Mouse (Mus musculus) CD4-positive helper T cell, adult 2 months (primary cell): Measurements from ENCODE around the gene Gm15013.
"Not testable (repeated sequence)": the region's sequence is repeated elsewhere in the genome, so short reads cannot be mapped to it uniquely, and the experiment has no call there.

ENCODE experiments used
- DNase-seq: peaks from one replicate; pipeline ENCODE4 v3.0.0-alpha.2; 2012; ENCODE audit warnings: low read depth, missing footprints, low spot score

The Gm15013 gene

DNA sequence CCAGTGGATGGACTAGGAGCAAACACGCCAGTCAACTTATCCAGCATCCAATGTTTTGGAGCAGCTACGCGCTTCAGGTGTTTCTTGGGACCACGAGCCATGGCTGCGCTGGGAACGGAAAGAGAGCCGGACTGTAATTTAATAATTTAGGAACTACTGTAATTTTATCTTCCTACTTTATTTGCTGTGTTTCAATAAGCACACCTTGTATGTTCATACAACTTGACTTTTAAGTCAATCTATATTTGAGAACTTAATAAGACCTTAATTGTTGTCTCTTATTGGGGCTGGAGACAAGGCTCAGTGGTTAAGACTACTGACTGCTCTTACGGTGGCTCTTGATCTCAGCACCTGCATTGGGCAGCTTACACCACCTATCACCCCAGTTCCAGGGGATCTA, at the start of gene Gm15013:
Gm15013 (minus strand) TSS at position 101 of the 400 bp plus-strand sequence.
- DNase-seq, result no peak

GRCm38 (mm10) chrX:139762546-139762945, 48.3 kb upstream of the Gm15013 start:
- DNase-seq, result peak; percentile 19

DNA sequence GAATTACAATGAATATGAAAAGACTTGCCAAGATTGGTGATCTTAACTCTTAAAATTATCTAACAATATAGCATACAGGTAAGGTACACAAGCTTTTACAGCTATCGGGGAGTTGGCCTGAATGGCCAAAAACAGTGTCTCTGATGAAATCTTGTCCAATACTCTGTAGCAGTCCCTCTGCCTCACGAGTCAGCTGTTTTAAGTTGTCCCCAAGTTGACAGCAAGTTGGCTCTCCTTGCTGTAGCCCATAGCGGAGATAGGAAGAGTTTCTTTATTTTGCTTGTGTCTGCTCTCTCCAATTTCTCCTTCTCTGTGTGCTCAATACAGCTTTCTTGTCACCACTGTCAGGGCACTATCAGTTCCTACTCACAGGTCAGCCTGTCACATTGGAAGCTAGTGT, 44.4 kb upstream of the Gm15013 start:
- DNase-seq, result not testable (repeated sequence)

DNA sequence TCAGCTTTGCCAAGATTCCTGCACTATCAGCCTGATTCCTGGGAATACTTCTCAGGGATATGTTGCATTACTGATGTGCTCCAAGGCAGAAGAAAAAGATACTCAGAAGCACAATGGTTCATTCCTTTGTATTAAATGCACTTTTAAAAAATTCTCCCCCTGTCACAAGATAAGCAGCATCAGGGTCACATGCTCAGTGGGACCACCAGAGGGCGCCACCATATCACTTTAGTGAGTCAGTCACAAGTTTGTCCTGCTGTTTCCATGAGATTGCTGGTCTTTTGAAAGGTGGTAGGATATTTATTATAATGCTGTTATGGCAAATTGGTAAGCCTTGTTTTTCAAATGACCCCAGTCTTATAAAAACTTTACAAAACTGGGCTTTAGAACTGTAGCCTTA, 37.6 kb upstream of the Gm15013 start:
- peak; percentile 21 for DNase-seq

DNA sequence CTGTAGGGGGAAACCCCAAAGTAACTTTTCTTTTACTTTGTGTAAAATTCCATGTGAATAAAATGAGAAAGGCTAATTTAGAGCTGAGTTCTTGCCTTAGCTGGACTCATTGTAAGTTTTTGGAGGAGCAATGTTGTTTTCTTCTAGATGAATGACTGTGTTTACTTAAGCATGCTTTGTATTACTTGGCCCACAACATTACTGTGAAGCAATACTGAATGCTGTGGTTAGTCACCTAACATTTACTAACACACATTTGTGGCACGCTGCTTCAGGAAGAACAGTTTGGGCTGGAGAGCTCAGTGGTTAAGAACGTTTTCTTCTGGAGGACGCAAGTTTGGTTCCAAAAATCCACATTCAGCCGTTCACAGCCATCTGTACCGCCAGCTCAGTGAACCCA, 22.8 kb upstream of the Gm15013 start:
- no peak for DNase-seq

GRCm38 (mm10) chrX:139730541-139730940, 16.3 kb upstream of the Gm15013 start:
- DNase-seq, result no peak

DNA sequence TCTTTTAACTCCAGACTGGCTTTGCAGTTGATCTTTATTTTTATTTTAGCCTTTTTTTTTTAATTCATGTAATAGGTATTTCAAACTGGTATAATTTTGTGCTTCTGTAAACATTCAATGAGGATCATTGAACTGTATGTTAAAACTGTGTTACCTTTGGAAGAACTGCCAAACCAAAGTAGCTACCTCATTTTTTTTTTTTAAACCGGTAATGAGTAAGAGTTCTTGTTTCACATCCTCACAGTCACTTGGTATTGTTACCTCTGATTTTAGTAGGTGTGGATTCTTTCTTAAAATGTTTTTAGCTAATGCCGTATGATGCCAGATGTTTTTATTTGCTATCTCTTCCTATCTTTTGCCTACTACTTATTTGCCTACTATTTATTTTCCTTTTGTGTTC, 8.1 kb upstream of the Gm15013 start:
- DNase-seq, result no peak

GRCm38 (mm10) chrX:139684775-139685695, 29.2 kb downstream of the Gm15013 start, which contains the start of gene Tbc1d8b:
Tbc1d8b (plus strand) TSS chrX:139684996.
- peak; percentile 84 for DNase-seq

GRCm38 (mm10) chrX:139684410-139684774, 29.9 kb downstream of the Gm15013 start:
- DNase-seq, result no peak

DNA sequence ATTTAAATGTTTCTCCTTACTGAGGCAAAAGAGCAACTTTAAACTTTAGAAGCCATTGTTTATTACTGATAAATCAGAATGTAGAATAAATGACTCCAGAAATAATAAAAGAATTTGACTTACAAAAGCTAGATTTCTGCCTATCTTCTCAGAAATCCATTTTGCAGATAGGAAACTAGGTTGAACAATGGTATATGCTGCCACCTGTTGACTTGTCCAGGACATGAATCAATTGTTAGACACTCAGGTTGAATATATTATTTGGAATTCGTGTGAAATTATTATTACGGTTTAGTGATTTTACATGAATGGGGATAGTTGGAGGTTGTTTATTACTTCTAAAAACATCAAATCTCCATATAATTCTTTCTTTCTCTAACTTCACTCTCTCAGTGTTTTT, 48.5 kb downstream of the Gm15013 start:
- DNase-seq, result peak; percentile 2
